Comparison of ENCODE assay signal across 13 mouse cellular contexts in genomic region chr11:105353891-105354280, GRCm38 (mm10).
DNase-seq lines count a peak whose midpoint lies in the region; ATAC-seq and TF ChIP-seq lines count a peak whose summit lies in the region.
"Had no signal": no experiment of that assay in that cellular context is flagged by ENCODE, and none has a peak within 500 bp of the region (broad histone marks: within the 10 kb centered on the region; RNA-seq: fewer than 3 reads in every experiment).

No protein-coding gene starts in this region.

- H3K27me3 ChIP-seq in embryonic facial prominence, embryonic 15.5 days, result no peaks in the 10 kb centered on the region
- no peaks in the 10 kb centered on the region for H3K27me3 ChIP-seq in embryonic facial prominence, embryonic 10.5 days (replicated peaks; ENCODE audit: low read depth, poor library complexity, severe bottlenecking)
- H3K27me3 ChIP-seq in heart, embryonic 13.5 days (replicated peaks), result no peaks in the 10 kb centered on the region
- H3K27me3 ChIP-seq in lung, embryonic 14.5 days (ENCODE audit: insufficient read depth, low read length), result no peaks in the 10 kb centered on the region
- no peaks in the 10 kb centered on the region for H3K27me3 ChIP-seq in lung, postnatal 0 days (replicated peaks; ENCODE audit: insufficient read depth, low read length)
- H3K27me3 ChIP-seq in stomach, embryonic 14.5 days (ENCODE audit: control insufficient read depth, insufficient read depth, low read length), result no peaks in the 10 kb centered on the region
- H3K27me3 ChIP-seq in stomach, postnatal 0 days (ENCODE audit: control insufficient read depth, insufficient read depth, low read length), result no peaks in the 10 kb centered on the region

- no peak for ATAC-seq in embryonic facial prominence, embryonic 15.5 days (ENCODE audit: insufficient number of reproducible peaks, low FRiP score, low TSS enrichment, low read depth)
- ATAC-seq in heart, embryonic 13.5 days (ENCODE audit: extremely low read depth, insufficient number of reproducible peaks, low FRiP score, low TSS enrichment), result no peak
- peak; percentile 4; the same call in 1 of the 2 replicates for ATAC-seq in lung, embryonic 14.5 days (ENCODE audit: insufficient read depth)
- no peak for ATAC-seq in lung, postnatal 0 days
- 0 out of 2 replicates have a peak, but pooled peaks have one; percentile 1 for ATAC-seq in stomach, embryonic 14.5 days (ENCODE audit: insufficient number of reproducible peaks, insufficient read depth, low FRiP score, low read depth)
- no peak for ATAC-seq in stomach, postnatal 0 days (ENCODE audit: low FRiP score, low TSS enrichment)
- ATAC-seq: CD4-positive, CD25-positive, alpha-beta regulatory T cell, adult 4 months; forebrain, postnatal 0 days; inflammation-experienced regulatory T-cells, adult 6 months had no signal

- TF ChIP-seq CTCF in lung, embryonic 14.5 days (IDR thresholded peaks at IDR 0.05; ENCODE audit: low read depth), result no peak
- TF ChIP-seq CTCF in lung, postnatal 0 days (IDR thresholded peaks at IDR 0.05), result no peak
- TF ChIP-seq CTCF in stomach, postnatal 0 days (IDR thresholded peaks at IDR 0.05; ENCODE audit: low read depth), result no peak

- H3K4me2 ChIP-seq in embryonic facial prominence, embryonic 15.5 days (replicated peaks), result no peak overlapping the region
- no peak overlapping the region for H3K4me2 ChIP-seq in heart, embryonic 13.5 days
- no peak overlapping the region for H3K4me2 ChIP-seq in lung, embryonic 14.5 days
- no peak overlapping the region for H3K4me2 ChIP-seq in lung, postnatal 0 days (replicated peaks; ENCODE audit: low read depth, low read length)
- H3K4me2 ChIP-seq in stomach, embryonic 14.5 days (replicated peaks; ENCODE audit: low read depth, low read length), result no peak overlapping the region
- H3K4me2 ChIP-seq in stomach, postnatal 0 days (replicated peaks; ENCODE audit: low read depth), result no peak overlapping the region
- H3K4me2 ChIP-seq: heart, embryonic 12.5 days; hindbrain, embryonic 14.5 days had no signal

- no peak for TF ChIP-seq EP300 in lung, postnatal 0 days (IDR thresholded peaks at IDR 0.05)
- no peak for TF ChIP-seq EP300 in stomach, postnatal 0 days (optimal IDR thresholded peaks at IDR 0.05)

- no peak for DNase-seq in embryonic facial prominence, embryonic 10.5 days (ENCODE audit: low spot score)
- DNase-seq in heart, postnatal 14 days, result no peak
- DNase-seq in lung, embryonic 14.5 days, result no peak
- no peak for DNase-seq in lung, postnatal 0 days (ENCODE audit: low spot score)
- no peak for DNase-seq in stomach, postnatal 0 days (ENCODE audit: low spot score)
- DNase-seq: forebrain, postnatal 0 days had no signal

- intact Hi-C loops in heart, postnatal 14 days (cut with DNase I), result no loop called here

- peaks cover 17% of the 10 kb centered on the region for H3K36me3 ChIP-seq in embryonic facial prominence, embryonic 15.5 days
- H3K36me3 ChIP-seq in embryonic facial prominence, embryonic 10.5 days (replicated peaks), result peaks cover 33% of the 10 kb centered on the region
- peaks cover 12% of the 10 kb centered on the region for H3K36me3 ChIP-seq in heart, embryonic 13.5 days
- peaks cover 14% of the 10 kb centered on the region for H3K36me3 ChIP-seq in lung, embryonic 14.5 days (ENCODE audit: insufficient read depth)
- no peaks in the 10 kb centered on the region for H3K36me3 ChIP-seq in lung, postnatal 0 days (ENCODE audit: insufficient read depth, low read length)
- H3K36me3 ChIP-seq in stomach, embryonic 14.5 days (ENCODE audit: control insufficient read depth, insufficient read depth, low read length), result peaks cover 4% of the 10 kb centered on the region
- H3K36me3 ChIP-seq in stomach, postnatal 0 days (ENCODE audit: control insufficient read depth, insufficient read depth, low read length), result no peaks in the 10 kb centered on the region

- H3K27ac ChIP-seq in embryonic facial prominence, embryonic 15.5 days (replicated peaks), result peak overlapping the region; percentile 63; the same call in 1 of the 2 replicates
- no peak overlapping the region for H3K27ac ChIP-seq in embryonic facial prominence, embryonic 10.5 days (replicated peaks)
- no peak overlapping the region; the same call in 1 of the 2 replicates for H3K27ac ChIP-seq in heart, embryonic 13.5 days (replicated peaks)
- H3K27ac ChIP-seq in lung, embryonic 14.5 days (ENCODE audit: low read depth), result peak overlapping the region; percentile 51; the same call in 1 of the 2 replicates
- no peak overlapping the region for H3K27ac ChIP-seq in lung, postnatal 0 days (ENCODE audit: low read length)
- no peak overlapping the region; the same call in 1 of the 2 replicates for H3K27ac ChIP-seq in stomach, embryonic 14.5 days (ENCODE audit: low read length)
- H3K27ac ChIP-seq in stomach, postnatal 0 days (replicated peaks), result no peak overlapping the region
- H3K27ac ChIP-seq: hindbrain, embryonic 14.5 days had no signal

- peaks cover 41% of the 10 kb centered on the region for H3K4me1 ChIP-seq in embryonic facial prominence, embryonic 15.5 days
- peaks cover 50% of the 10 kb centered on the region for H3K4me1 ChIP-seq in embryonic facial prominence, embryonic 10.5 days
- H3K4me1 ChIP-seq in heart, embryonic 13.5 days, result peaks cover 64% of the 10 kb centered on the region
- H3K4me1 ChIP-seq in lung, embryonic 14.5 days (ENCODE audit: insufficient read depth), result peaks cover 27% of the 10 kb centered on the region
- H3K4me1 ChIP-seq in lung, postnatal 0 days (ENCODE audit: insufficient read depth, low read depth, low read length), result peaks cover 17% of the 10 kb centered on the region
- peaks cover 29% of the 10 kb centered on the region for H3K4me1 ChIP-seq in stomach, embryonic 14.5 days (ENCODE audit: control insufficient read depth, insufficient read depth, low read length)
- 0 out of 2 replicates have a peak, but pooled peaks cover 5% of the 10 kb centered on the region for H3K4me1 ChIP-seq in stomach, postnatal 0 days (replicated peaks; ENCODE audit: control insufficient read depth, insufficient read depth)

- no peak overlapping the region for H3K4me3 ChIP-seq in embryonic facial prominence, embryonic 15.5 days (replicated peaks)
- H3K4me3 ChIP-seq in embryonic facial prominence, embryonic 10.5 days, result no peak overlapping the region
- no peak overlapping the region for H3K4me3 ChIP-seq in heart, embryonic 13.5 days
- no peak overlapping the region for H3K4me3 ChIP-seq in lung, embryonic 14.5 days (ENCODE audit: low read depth, low read length)
- no peak overlapping the region for H3K4me3 ChIP-seq in lung, postnatal 0 days (ENCODE audit: low read depth, low read length)
- H3K4me3 ChIP-seq in stomach, embryonic 14.5 days (ENCODE audit: low read depth, low read length), result no peak overlapping the region
- no peak overlapping the region for H3K4me3 ChIP-seq in stomach, postnatal 0 days (ENCODE audit: low read depth, low read length)
- H3K4me3 ChIP-seq: heart, embryonic 12.5 days had no signal

- WGBS in embryonic facial prominence, embryonic 15.5 days, result 83% methylated on average over 4 of the region's 4 CpGs
- 89% methylated on average over 4 of the region's 4 CpGs for WGBS in embryonic facial prominence, embryonic 10.5 days
- WGBS in heart, embryonic 13.5 days, result 81% methylated on average over 4 of the region's 4 CpGs
- 72% methylated on average over 4 of the region's 4 CpGs for whole genome bisulfite sequencing in lung, embryonic 14.5 days
- WGBS in lung, postnatal 0 days, result 76% methylated on average over 4 of the region's 4 CpGs
- WGBS in stomach, embryonic 14.5 days, result 84% methylated on average over 4 of the region's 4 CpGs
- WGBS in stomach, postnatal 0 days, result 77% methylated on average over 4 of the region's 4 CpGs

- H3K9ac ChIP-seq in embryonic facial prominence, embryonic 15.5 days, result no peak overlapping the region
- peak overlapping the region; percentile 63 for H3K9ac ChIP-seq in heart, embryonic 13.5 days
- H3K9ac ChIP-seq in lung, embryonic 14.5 days, result no peak overlapping the region
- H3K9ac ChIP-seq in lung, postnatal 0 days (replicated peaks; ENCODE audit: low read depth), result no peak overlapping the region
- no peak overlapping the region for H3K9ac ChIP-seq in stomach, embryonic 14.5 days (replicated peaks; ENCODE audit: low read depth, low read length)
- no peak overlapping the region for H3K9ac ChIP-seq in stomach, postnatal 0 days (ENCODE audit: low read length)
- H3K9ac ChIP-seq: forebrain, postnatal 0 days; hindbrain, embryonic 14.5 days had no signal

- H3K9me3 ChIP-seq in embryonic facial prominence, embryonic 15.5 days (replicated peaks), result no peaks in the 10 kb centered on the region
- no peaks in the 10 kb centered on the region for H3K9me3 ChIP-seq in embryonic facial prominence, embryonic 10.5 days
- no peaks in the 10 kb centered on the region for H3K9me3 ChIP-seq in heart, embryonic 13.5 days
- H3K9me3 ChIP-seq in lung, embryonic 14.5 days (ENCODE audit: low read depth, low read length), result no peaks in the 10 kb centered on the region
- H3K9me3 ChIP-seq in lung, postnatal 0 days (ENCODE audit: low read length), result no peaks in the 10 kb centered on the region
- H3K9me3 ChIP-seq in stomach, embryonic 14.5 days (ENCODE audit: control insufficient read depth, low read depth, low read length), result no peaks in the 10 kb centered on the region
- H3K9me3 ChIP-seq in stomach, postnatal 0 days (ENCODE audit: control insufficient read depth, low read length), result no peaks in the 10 kb centered on the region
- H3K9me3 ChIP-seq: heart, embryonic 12.5 days had no signal

Comparison
In these comparisons a context has a peak if more than half of its experiments do, and no peak if none do; other contexts are left out.
1. ATAC-seq: peak in lung, embryonic 14.5 days (single experiment) and stomach, embryonic 14.5 days (single experiment); none in embryonic facial prominence, embryonic 15.5 days (single experiment), heart, embryonic 13.5 days (single experiment), lung, postnatal 0 days (single experiment) and stomach, postnatal 0 days (single experiment).
2. H3K27ac ChIP-seq: peak in embryonic facial prominence, embryonic 15.5 days (single experiment) and lung, embryonic 14.5 days (single experiment); none in embryonic facial prominence, embryonic 10.5 days (single experiment), heart, embryonic 13.5 days (single experiment), lung, postnatal 0 days (single experiment), stomach, embryonic 14.5 days (single experiment) and stomach, postnatal 0 days (single experiment).